Mouse (Mus musculus): ENCODE data around the gene Gm826.
A peak's percentile ranks its signal among the peaks of the same experiment; 100 is the strongest.

Gene Gm826

GRCm38 (mm10) chr2:160351038-160351574, 17.1 kb upstream of the Gm826 start:
- no peak for DNase-seq

GRCm38 (mm10) chr2:160349578-160349977, 15.6 kb upstream of the Gm826 start:
- DNase-seq: no peak

- no peak for DNase-seq
Observed at GRCm38 (mm10) chr2:160348796-160349195, 14.8 kb upstream of the Gm826 start.

- DNase-seq: no peak
Observed at GRCm38 (mm10) chr2:160348072-160348604, 14.2 kb upstream of the Gm826 start.

GRCm38 (mm10) chr2:160345644-160346043, 11.7 kb upstream of the Gm826 start:
- DNase-seq: no peak

- DNase-seq: no peak
Observed at GRCm38 (mm10) chr2:160340121-160340520, 6.2 kb upstream of the Gm826 start.

GRCm38 (mm10) chr2:160339595-160339994, 5.6 kb upstream of the Gm826 start:
- DNase-seq: no peak

- no peak for DNase-seq
Observed at GRCm38 (mm10) chr2:160336053-160336452, 2.1 kb upstream of the Gm826 start.

GRCm38 (mm10) chr2:160335043-160335442, 1.1 kb upstream of the Gm826 start:
- DNase-seq: no peak

- no peak for DNase-seq
Observed at GRCm38 (mm10) chr2:160332516-160333325, 1.2 kb downstream of the Gm826 start.

GRCm38 (mm10) chr2:160328886-160329285, 5.1 kb downstream of the Gm826 start:
- DNase-seq: peak in 1 of 2 experiments; percentile 4

- no peak for DNase-seq
Observed at GRCm38 (mm10) chr2:160327716-160328115, 6.2 kb downstream of the Gm826 start.

GRCm38 (mm10) chr2:160327167-160327566, 6.8 kb downstream of the Gm826 start:
- DNase-seq: peak; percentile 15 to 18

- DNase-seq: no peak
Observed at GRCm38 (mm10) chr2:160325105-160325644, 8.8 kb downstream of the Gm826 start.

GRCm38 (mm10) chr2:160321829-160322228, 12.1 kb downstream of the Gm826 start:
- no peak for DNase-seq

- DNase-seq: no peak
Observed at GRCm38 (mm10) chr2:160318255-160318654, 15.7 kb downstream of the Gm826 start.

GRCm38 (mm10) chr2:160313595-160314007, 20.4 kb downstream of the Gm826 start:
- no peak for DNase-seq

- no peak for DNase-seq
Observed at GRCm38 (mm10) chr2:160305070-160305469, 28.9 kb downstream of the Gm826 start.

GRCm38 (mm10) chr2:160303992-160304391, 30.0 kb downstream of the Gm826 start:
- DNase-seq: no peak

GRCm38 (mm10) chr2:160302013-160302412, 31.9 kb downstream of the Gm826 start:
- no peak for DNase-seq

GRCm38 (mm10) chr2:160298586-160298985, 35.4 kb downstream of the Gm826 start:
- DNase-seq: no peak

- DNase-seq: no peak
Observed at GRCm38 (mm10) chr2:160288538-160289151, 45.3 kb downstream of the Gm826 start.

- DNase-seq: no peak
Observed at GRCm38 (mm10) chr2:160275959-160276657, 57.9 kb downstream of the Gm826 start.
